Mouse (Mus musculus) large intestine, adult 2 months (tissue): ENCODE results near the gene Snrnp200. TPM values are rescaled to one million over a fixed set of nuclear protein-coding genes. Genes with fewer than 3 reads are reported as not detected.
"Not testable (repeated sequence)": the region's sequence is repeated elsewhere in the genome, so short reads cannot be mapped to it uniquely, and the experiment has no call there.

Experiments
- DNase-seq: peaks from one replicate; pipeline ENCODE4 v3.0.0-alpha.2; 2012; ENCODE audit warnings: low read depth, low spot score
- WGBS: fragments of 180-500 bp; shearing (Covaris S2); methylation state at CpG from one replicate; pipeline ENCODE4 v1.1.7; 2018; 5-methylcytosine and 5-hydroxymethylcytosine counted together
- polyA plus RNA-seq: library from polyadenylated mRNA; depleted of rRNA; stranded (reverse); fragments of >200 nt; gene quantifications from 2 replicates; pipeline ENCODE4 v1.2.3, GENCODE M21; 2012

The Snrnp200 gene
- polyA plus RNA-seq, 1 experiment, result 25.9 TPM

DNA sequence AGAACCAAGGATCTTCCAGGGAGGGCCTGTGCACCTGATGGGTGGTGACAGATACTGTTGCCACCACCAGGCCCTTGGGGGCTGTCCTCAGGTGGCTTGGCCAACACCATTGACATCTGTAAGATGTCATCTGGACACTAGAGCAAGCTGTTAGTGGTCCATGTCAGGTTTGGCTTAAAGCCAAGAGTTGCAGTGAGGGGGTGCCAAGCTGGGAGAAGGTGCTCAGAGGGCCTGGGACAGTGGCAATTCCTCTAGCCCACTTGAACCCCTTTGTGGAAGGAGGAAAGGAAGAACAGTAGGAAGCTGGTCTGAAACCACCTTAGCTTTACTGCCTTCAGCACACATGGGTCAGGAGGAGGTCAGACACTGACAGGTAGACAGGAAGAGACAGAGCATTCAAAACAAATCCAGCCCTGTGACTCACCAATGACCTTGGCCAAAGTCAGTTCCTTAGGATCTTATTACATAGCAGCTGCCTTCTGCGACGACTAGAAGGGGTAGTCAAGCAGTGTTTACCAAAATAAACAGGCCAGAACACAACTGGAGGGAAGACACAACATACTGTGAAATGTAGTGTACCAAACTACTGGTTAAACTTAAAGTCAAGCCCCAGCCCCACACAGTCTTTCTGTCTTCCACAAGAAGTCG is 43.8 kb downstream of the Snrnp200 start:
- WGBS, result 33% methylated on average over 3 of the region's 3 CpGs
- DNase-seq, result no peak

- 82% methylated on average over 5 of the region's 5 CpGs for WGBS
Observed at GRCm38 (mm10) chr2:127252787-127253186, 44.6 kb downstream of the Snrnp200 start.

DNA sequence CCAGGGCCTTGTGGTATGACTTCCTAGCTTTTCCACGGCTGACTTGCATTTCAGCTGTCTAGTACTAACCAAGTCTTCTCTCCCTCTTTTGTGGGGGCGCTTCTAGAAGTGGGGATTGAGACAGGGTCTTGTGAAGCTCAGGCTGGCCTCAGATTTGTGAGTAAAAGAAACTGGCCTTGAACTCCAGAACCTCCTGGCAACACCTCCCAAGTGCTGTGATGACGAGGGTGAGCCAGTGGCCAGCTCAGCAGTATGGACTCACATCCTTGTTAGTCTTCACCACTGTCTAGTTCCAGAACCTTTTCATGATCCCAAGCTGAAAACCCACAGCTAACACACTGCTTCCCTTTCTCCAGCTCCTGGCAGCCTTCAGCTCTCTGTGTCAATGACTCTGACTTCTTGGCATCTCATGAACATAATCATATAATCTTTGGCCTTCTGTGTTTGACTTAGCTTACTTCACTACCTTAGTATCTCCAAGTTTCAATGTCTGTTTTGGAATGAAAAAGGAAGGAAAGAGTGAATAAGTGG is 46.5 kb downstream of the Snrnp200 start:
- no peak for DNase-seq
- WGBS, result 83% methylated on average over 3 of the region's 3 CpGs

More at GRCm38 (mm10) chr2:127252787-127253186, 44.6 kb downstream of the Snrnp200 start:
- DNase-seq, result no peak

- 81% methylated on average over 6 of the region's 6 CpGs for WGBS
- DNase-seq, result no peak
Observed at GRCm38 (mm10) chr2:127255294-127255693, 47.1 kb downstream of the Snrnp200 start.

GRCm38 (mm10) chr2:127259340-127259739 is 51.2 kb downstream of the Snrnp200 start:
- WGBS, result 81% methylated on average over 5 of the region's 5 CpGs
- DNase-seq, result no peak

DNA sequence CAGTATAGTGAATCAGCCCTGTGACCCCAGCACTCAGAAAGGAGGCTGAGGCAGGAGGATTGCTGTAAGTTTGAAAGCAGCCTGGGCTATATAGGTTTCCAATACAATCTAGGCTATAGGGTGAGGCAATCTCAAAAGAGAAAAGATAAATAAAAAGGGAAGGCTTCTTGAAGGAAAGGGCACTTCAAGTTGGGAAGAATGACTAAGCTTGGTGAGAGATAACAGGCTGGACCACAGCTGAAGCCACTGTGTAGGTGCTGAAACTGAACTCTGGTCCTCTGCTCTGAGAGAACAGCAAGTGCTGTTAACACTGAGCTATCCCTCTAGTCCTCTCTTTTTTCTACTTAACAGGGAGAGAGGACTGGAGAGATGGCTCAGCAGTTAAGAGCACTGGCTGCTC is 54.3 kb downstream of the Snrnp200 start:
- no peak for DNase-seq

- 43% methylated on average over 4 of the region's 4 CpGs for WGBS
- no peak for DNase-seq
Observed at GRCm38 (mm10) chr2:127267854-127268253, 59.7 kb downstream of the Snrnp200 start.

GRCm38 (mm10) chr2:127269491-127270299 is 61.5 kb downstream of the Snrnp200 start, which contains the start of gene Stard7:
Stard7 (plus strand) TSS chr2:127270218.
- DNase-seq, result peak; percentile 93
- WGBS, result 2% methylated on average over 47 of the region's 49 CpGs

DNA sequence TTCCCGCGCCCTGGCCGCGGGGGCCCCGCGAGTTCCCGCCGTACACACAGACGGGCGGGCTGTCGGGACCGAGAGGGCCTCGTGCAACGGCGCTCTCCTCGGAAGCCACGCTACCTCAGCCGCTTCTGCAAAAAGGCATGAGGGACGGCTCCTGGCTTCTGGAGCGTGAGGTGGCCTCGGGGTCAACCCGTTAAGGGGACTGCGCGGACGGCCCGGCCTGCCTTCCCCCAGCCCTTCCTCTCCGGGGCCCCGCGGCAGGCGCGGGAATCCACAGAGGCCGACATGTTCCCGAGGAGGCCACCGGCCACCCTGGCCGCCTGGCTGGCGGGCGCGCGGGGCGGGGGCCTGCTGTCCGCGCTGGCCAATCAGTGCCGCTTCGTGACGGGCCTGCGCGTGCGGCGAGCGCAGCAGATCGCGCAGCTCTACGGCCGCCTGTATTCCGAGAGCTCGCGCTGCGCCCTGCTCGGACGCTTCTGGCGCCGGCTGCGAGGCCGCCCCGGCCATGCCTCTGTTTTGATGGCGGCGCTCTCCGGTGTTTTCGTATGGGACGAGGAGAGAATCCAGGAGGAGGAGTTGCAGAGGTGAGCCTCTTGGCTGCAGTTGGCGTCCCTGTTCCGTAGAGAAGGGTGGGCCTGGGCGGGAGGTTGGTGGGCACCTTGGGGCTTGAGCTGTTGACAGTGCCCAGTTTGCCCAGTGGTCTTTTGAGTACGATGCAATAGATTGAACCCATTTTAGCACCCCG is 62.3 kb downstream of the Snrnp200 start:
- WGBS, result under 1% methylated on average over 71 of the region's 75 CpGs
- peak; percentile 45 for DNase-seq

- WGBS, result 1% methylated on average over 8 of the region's 8 CpGs
- DNase-seq, result no peak
Observed at GRCm38 (mm10) chr2:127271042-127271515, 62.9 kb downstream of the Snrnp200 start.

- DNase-seq, result not testable (repeated sequence)
- 80% methylated on average over 4 of the region's 4 CpGs for WGBS
Observed at GRCm38 (mm10) chr2:127272049-127272448, 63.9 kb downstream of the Snrnp200 start.

GRCm38 (mm10) chr2:127272806-127273205 is 64.6 kb downstream of the Snrnp200 start:
- 93% methylated on average over 3 of the region's 3 CpGs for WGBS
- no peak for DNase-seq

- 75% methylated on average over 2 of the region's 2 CpGs for WGBS
- no peak for DNase-seq
Observed at GRCm38 (mm10) chr2:127274590-127274989, 66.4 kb downstream of the Snrnp200 start.

DNA sequence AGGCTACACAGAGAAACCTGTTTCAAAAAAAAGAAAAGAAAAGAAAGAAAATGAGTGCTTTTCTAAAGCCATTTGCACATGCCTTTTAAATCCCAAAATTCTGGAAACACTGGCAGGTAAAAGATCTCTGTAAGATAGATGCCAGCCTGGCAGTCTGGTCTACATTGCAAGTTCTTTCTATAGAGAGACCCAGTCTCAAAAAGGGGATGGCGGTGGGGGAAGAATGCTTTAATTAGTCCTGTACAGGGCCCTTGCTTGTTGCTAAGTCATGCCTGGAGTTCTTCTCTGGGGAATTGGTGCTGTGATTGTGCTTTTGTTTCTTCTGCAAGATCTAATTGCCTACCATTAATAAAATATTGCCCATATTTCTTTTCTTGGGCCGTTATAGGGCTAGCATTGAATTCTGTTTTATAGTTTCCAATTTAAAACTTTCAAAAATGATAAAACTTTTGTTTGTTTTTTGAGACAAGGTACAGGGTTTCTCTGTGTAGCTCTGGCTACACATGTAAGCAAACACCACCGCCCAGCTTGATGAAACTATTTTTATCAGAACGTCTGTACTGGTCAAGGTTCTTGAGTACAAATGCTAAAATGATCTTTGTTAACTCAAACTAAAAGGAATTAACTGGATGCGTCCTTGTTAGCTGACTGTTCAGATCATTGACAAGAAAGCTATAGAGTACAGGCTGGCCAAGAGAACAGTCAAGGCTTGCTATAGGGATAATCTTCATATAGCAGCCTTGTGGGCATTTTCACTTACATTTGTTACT is 67.5 kb downstream of the Snrnp200 start:
- DNase-seq, result no peak
- WGBS, result 55% methylated on average over 5 of the region's 5 CpGs

GRCm38 (mm10) chr2:127278162-127278561 is 70.0 kb downstream of the Snrnp200 start:
- peak; percentile 18 for DNase-seq
